Mouse (Mus musculus) CD4-positive naive resting alpha-beta T cell, adult 76 days (primary cell): ENCODE measurements around the gene Epop. TPM values are rescaled to one million over a fixed set of nuclear protein-coding genes. Genes with fewer than 3 reads are reported as not detected.

Experiments used
- total RNA-seq: library from RNA; stranded (reverse); gene quantifications from one replicate; pipeline ENCODE4 v1.2.4, GENCODE M21; 2023

Gene Epop
- 9.4 TPM for total RNA-seq

GRCm38 (mm10) chr11:97629576-97629975 lies at the start of gene Epop:
Epop (minus strand) TSS chr11:97629702.

GRCm38 (mm10) chr11:97662893-97663527 lies 33.5 kb upstream of the Epop start, which contains the start of gene Mllt6:
Mllt6 (plus strand) TSS chr11:97663414.

Other genes with a start within 250 kb of the Epop start
- 0.56 TPM for gene Arhgap23, start 214.2 kb downstream of the Epop start, total RNA-seq
- not detected for gene 4933428G20Rik, start 129.4 kb downstream of the Epop start, total RNA-seq
- not detected for gene Srcin1, start 53.5 kb downstream of the Epop start, total RNA-seq
- 208 TPM for gene Mllt6, start 33.7 kb upstream of the Epop start, total RNA-seq
- gene Cisd3, start 56.1 kb upstream of the Epop start, total RNA-seq: 39.2 TPM
- 3.4 TPM for gene Pcgf2, start 70.8 kb upstream of the Epop start, total RNA-seq
- gene Psmb3, start 73.7 kb upstream of the Epop start, total RNA-seq: 109 TPM
- gene Pip4k2b, start 115.0 kb upstream of the Epop start, total RNA-seq: 52.4 TPM
- gene Cwc25, start 136.9 kb upstream of the Epop start, total RNA-seq: 60.2 TPM
- gene 1700001P01Rik, start 146.2 kb upstream of the Epop start, total RNA-seq: not detected
- 2,418 TPM for gene Rpl23, start 152.7 kb upstream of the Epop start, total RNA-seq
- gene Lasp1, start 169.3 kb upstream of the Epop start, total RNA-seq: 117 TPM
- gene B230217C12Rik, start 211.1 kb upstream of the Epop start, total RNA-seq: 0.85 TPM